Mouse (Mus musculus): ENCODE measurements around the gene Pon1.

DNA sequence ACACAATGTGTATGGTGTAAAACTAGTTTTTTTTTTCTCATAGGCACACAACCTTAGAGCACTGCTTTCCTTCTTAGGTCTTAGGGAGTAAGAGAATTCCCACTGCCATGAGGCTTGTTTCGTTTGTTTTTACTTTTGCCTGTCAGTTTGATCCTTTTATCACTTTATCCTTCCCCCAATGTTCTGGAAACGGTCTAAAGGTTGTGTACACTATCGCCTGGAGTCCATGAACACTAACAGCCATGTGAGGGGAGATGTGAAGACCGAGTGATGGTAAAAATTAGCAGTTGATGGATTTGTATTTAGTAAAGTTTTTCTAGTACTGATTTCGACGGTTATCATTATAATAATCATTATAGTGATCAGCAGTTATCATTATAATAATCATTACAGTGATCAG lies 58.8 kb downstream of the Pon1 start:
- TF ChIP-seq CTCF (IDR thresholded peaks at IDR 0.05; ENCODE audit: low read depth, low read length) = no peak
- no peak for TF ChIP-seq POLR2A (IDR thresholded peaks at IDR 0.05; ENCODE audit: borderline replicate concordance, low read depth, low read length)

All from bone marrow macrophage, adult 2 months (primary cell).